Mouse (Mus musculus): ENCODE measurements around the gene Olfr689. TPM values are rescaled to one million over a fixed set of nuclear protein-coding genes. Genes with fewer than 3 reads are reported as not detected.
A peak's percentile ranks its signal among the peaks of the same experiment; 100 is the strongest.
"Not testable (repeated sequence)": the region's sequence is repeated elsewhere in the genome, so short reads cannot be mapped to it uniquely, and the experiment has no call there.

Gene Olfr689
- polyA plus RNA-seq (2015; fragmentation: Nextera tagmentation; extraction: Ambion mirVana) = 0.03 and 0.05 TPM in 2 replicates

DNA sequence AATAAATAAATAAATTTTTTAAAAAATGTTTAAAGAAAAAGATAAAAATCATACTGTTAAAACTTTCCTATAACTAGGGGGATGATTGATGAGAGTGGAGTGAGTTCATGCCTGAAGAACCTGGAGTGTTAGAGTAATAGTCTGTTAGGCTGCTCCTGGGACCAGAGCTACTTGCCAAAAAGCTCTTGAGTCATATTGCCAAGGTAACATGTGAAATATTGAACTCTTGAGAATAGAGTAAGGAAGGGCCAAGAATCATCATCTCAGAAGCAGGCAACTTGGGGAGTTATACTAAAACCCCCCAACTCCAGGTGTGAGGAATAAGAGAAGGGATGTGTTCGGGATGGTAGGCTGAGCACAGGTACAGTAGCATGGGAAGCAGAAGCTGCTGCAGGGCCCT is at the start of gene Olfr689:
Olfr689 (plus strand) TSS at position 301 of the 400 bp plus-strand sequence.
- H3K27ac ChIP-seq (replicated peaks) = no peak within 1 kb of the TSS
- no peaks in the 10 kb centered on the region for H3K27me3 ChIP-seq
- H3K36me3 ChIP-seq = no peaks in the 10 kb centered on the region
- H3K4me1 ChIP-seq (replicated peaks) = no peaks in the 10 kb centered on the region
- H3K4me3 ChIP-seq = no peak within 1 kb of the TSS
- no peak within 1 kb of the TSS for H3K4me2 ChIP-seq
- H3K9ac ChIP-seq = no peak within 1 kb of the TSS
- ATAC-seq (ENCODE audit: low FRiP score, low read depth) = no peak
- 86% methylated on average over 1 of the region's 1 CpGs for WGBS
- no peaks in the 10 kb centered on the region for H3K9me3 ChIP-seq

DNA sequence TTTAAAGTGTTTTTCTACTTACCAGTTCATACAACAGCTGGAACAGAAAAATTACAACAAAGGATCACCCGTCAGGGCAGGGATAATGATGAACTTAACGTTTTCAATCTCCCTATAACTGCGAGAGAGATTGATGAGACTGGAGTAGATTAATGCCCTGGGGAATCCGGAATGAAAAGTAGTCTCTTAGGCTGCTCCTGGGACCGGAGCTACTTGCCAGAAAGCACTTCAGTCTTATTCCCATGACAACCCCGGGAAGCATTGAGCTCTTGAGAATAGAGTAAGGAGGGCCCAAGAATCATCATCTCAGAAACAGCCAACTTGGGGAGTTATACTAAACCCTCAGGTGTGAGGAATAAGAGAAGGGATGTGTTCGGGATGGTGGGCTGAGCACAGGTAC is 38.5 kb upstream of the Olfr689 start:
- WGBS = 62% methylated on average over 7 of the region's 7 CpGs
- H3K4me3 ChIP-seq = no peak overlapping the region

DNA sequence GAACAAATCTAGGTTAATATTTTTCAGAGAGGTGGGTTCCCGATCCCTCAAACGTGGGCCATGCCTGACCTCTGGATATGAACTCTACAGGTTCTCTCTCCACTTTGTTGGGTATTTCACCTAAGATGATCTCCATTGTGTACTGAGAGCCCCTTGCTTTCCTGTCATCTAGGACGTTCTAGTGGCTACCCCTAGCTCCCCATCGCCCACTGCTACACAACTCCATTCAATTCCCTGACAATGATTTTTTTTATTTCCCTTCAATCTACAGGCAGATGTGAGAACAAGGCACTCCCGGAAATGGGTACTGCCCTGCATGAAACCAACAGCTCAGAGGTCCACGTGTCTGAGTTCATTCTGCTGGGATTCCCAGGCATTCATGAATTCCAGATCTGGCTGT is 23.2 kb upstream of the Olfr689 start, which contains the start of gene Olfr688:
Olfr688 (plus strand) TSS at position 301 of the 400 bp plus-strand sequence.
- Histone ChIP-seq H3K4me1 (replicated peaks) (no peaks in the 10 kb centered on the region), H3K4me3 (no peak within 1 kb of the TSS), H3K4me2 (no peak within 1 kb of the TSS), H3K27me3 (no peaks in the 10 kb centered on the region), H3K9me3 (no peaks in the 10 kb centered on the region), H3K9ac (no peak within 1 kb of the TSS), H3K36me3 (no peaks in the 10 kb centered on the region), H3K27ac (replicated peaks) (no peak within 1 kb of the TSS)
- no peak for ATAC-seq (ENCODE audit: low FRiP score, low read depth)
- 81% methylated on average over 6 of the region's 6 CpGs for WGBS

More for the DNA sequence above, 38.5 kb upstream of the Olfr689 start:
- ATAC-seq (ENCODE audit: low FRiP score, low read depth) = peak; percentile 69; the same call in 1 of the 2 replicates
- Histone ChIP-seq H3K36me3 (no peaks in the 10 kb centered on the region), H3K4me2 (no peak overlapping the region), H3K27ac (replicated peaks) (no peak overlapping the region), H3K27me3 (no peaks in the 10 kb centered on the region), H3K9ac (no peak overlapping the region), H3K4me1 (replicated peaks) (no peaks in the 10 kb centered on the region), H3K9me3 (no peaks in the 10 kb centered on the region)

DNA sequence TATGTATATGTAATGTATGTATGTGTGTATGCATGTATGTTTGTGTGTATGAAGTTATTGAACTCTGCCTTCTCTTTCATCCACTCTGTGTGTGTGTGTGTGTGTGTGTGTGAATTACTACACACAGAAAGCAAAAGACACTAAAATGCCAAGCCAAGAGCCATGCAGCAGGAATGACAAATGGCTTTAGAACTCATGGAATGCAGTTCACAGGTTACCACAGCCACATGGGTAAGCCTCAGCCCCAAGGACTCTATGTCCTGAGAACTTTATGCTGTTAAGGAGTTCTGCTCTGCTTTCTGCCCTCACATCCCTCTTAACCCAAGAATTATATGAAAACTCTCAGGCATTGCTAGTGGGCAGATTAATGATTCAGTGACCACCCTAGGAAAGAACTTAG is 20.9 kb upstream of the Olfr689 start:
- no peak for ATAC-seq (ENCODE audit: low FRiP score, low read depth)
- no peaks in the 10 kb centered on the region for H3K4me1 ChIP-seq (replicated peaks)

DNA sequence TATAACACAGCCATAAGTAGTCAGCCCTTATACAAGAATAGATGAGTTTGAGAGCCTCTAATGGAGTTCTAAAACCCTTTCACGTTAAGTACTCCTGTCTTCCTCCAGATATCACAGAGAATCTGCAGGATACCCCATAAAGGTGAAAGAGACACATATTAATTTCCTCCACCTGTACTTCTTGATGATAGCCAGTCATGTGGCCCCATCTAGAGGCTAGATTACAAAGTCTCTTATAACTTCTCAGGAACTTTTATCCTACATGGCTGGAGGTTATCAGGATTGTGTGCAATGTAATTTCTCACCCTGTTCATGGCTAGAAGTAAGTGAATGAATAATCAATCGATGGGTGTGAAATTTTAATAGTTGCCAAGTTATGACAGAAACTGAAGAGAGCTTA is 14.3 kb downstream of the Olfr689 start:
- 81% methylated on average over 2 of the region's 2 CpGs for WGBS
- no peaks in the 10 kb centered on the region for H3K9me3 ChIP-seq

More for the DNA sequence above, 20.9 kb upstream of the Olfr689 start:
- H3K27ac ChIP-seq (replicated peaks) = no peak overlapping the region
- no peaks in the 10 kb centered on the region for H3K9me3 ChIP-seq
- no peak overlapping the region for H3K4me3 ChIP-seq
- no peaks in the 10 kb centered on the region for H3K27me3 ChIP-seq
- no peak overlapping the region for H3K4me2 ChIP-seq
- H3K9ac ChIP-seq = no peak overlapping the region
- H3K36me3 ChIP-seq = no peaks in the 10 kb centered on the region

DNA sequence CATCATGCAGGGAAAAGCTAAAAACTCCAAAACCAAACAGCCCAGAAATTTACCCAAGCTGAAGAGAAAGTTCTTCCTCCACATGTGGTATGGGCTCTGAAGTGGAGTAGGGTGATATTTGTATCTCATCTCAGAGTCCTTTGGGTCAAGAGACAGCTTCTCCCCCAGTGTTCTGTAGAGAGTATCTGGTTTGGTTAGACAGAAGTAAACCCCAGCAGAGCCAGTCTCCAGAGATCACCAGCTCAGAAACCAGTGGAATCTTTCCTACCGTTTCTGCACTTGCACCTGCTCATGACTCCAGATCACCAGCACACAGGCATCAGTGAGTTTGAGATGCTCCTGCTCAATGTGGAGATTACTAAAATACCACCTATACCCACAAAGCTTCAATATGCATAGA is 23.0 kb downstream of the Olfr689 start, which contains the start of gene Olfr690:
Olfr690 (minus strand) TSS at position 101 of the 400 bp plus-strand sequence.
- H3K9me3 ChIP-seq = no peaks in the 10 kb centered on the region
- ATAC-seq (ENCODE audit: low FRiP score, low read depth) = no peak
- no peaks in the 10 kb centered on the region for H3K27me3 ChIP-seq
- no peak within 1 kb of the TSS for H3K4me3 ChIP-seq
- H3K9ac ChIP-seq = no peak within 1 kb of the TSS
- no peaks in the 10 kb centered on the region for H3K4me1 ChIP-seq (replicated peaks)
- WGBS = 83% methylated on average over 1 of the region's 1 CpGs
- H3K36me3 ChIP-seq = no peaks in the 10 kb centered on the region
- H3K4me2 ChIP-seq = no peak within 1 kb of the TSS
- no peak within 1 kb of the TSS for H3K27ac ChIP-seq (replicated peaks)

More for the DNA sequence above, 14.3 kb downstream of the Olfr689 start:
- no peak for ATAC-seq (ENCODE audit: low FRiP score, low read depth)
- no peaks in the 10 kb centered on the region for H3K27me3 ChIP-seq
- no peak overlapping the region for H3K4me3 ChIP-seq
- H3K4me1 ChIP-seq (replicated peaks) = no peaks in the 10 kb centered on the region
- H3K9ac ChIP-seq = no peak overlapping the region
- H3K36me3 ChIP-seq = no peaks in the 10 kb centered on the region
- no peak overlapping the region for H3K27ac ChIP-seq (replicated peaks)
- H3K4me2 ChIP-seq = no peak overlapping the region

DNA sequence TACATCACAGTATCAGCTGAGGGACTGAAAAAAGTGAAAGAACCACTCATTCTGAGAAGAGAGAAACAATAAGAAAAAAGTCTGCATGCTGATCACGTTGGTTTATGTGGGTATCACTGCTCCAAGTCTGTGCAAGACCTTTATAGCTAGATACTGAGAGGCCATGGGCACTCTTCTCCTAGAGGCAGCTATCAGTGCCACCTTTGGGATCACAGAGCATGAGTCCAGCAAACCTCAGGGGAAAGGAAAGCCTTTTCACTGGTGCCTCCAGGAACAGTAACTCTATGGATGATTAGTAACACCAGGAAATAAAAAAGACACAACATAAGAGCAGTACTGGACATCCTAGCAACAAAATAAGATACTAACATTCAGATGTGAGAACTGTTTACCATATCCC is 31.2 kb downstream of the Olfr689 start, which contains the start of gene Olfr691:
Olfr691 (minus strand) TSS at position 101 of the 400 bp plus-strand sequence.
- no peak within 1 kb of the TSS for H3K4me2 ChIP-seq
- no peaks in the 10 kb centered on the region for H3K36me3 ChIP-seq
- no peak within 1 kb of the TSS for H3K9ac ChIP-seq
- H3K9me3 ChIP-seq = no peaks in the 10 kb centered on the region
- no peaks in the 10 kb centered on the region for H3K4me1 ChIP-seq (replicated peaks)
- WGBS = 47% methylated on average over 1 of the region's 1 CpGs
- H3K27ac ChIP-seq (replicated peaks) = no peak within 1 kb of the TSS
- no peak for ATAC-seq (ENCODE audit: low FRiP score, low read depth)
- no peak within 1 kb of the TSS for H3K4me3 ChIP-seq
- H3K27me3 ChIP-seq = no peaks in the 10 kb centered on the region

DNA sequence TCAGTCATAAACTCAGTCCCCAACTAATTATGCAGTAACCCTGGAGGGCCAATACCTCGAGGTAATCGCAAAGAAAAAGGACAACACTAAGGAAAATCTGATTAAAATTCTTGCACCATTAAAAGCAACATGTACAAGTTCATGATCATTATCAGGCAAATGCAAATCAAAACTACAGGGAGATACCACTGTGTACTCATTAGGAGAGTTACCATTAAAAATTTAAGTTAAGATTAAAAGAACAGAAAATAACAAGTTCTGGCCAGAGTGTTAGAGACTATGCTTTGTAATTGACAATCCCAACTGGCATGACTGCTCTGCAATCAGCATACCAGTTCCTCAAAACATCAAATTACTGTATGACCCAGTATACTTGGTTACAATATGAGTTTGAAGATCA is 31.8 kb downstream of the Olfr689 start:
- Histone ChIP-seq H3K36me3 (no peaks in the 10 kb centered on the region), H3K27me3 (no peaks in the 10 kb centered on the region), H3K4me3 (no peak overlapping the region), H3K9ac (no peak overlapping the region), H3K9me3 (no peaks in the 10 kb centered on the region), H3K27ac (replicated peaks) (no peak overlapping the region), H3K4me1 (replicated peaks) (no peaks in the 10 kb centered on the region), H3K4me2 (no peak overlapping the region)
- WGBS = 80% methylated on average over 2 of the region's 2 CpGs
- ATAC-seq (ENCODE audit: low FRiP score, low read depth) = no peak

DNA sequence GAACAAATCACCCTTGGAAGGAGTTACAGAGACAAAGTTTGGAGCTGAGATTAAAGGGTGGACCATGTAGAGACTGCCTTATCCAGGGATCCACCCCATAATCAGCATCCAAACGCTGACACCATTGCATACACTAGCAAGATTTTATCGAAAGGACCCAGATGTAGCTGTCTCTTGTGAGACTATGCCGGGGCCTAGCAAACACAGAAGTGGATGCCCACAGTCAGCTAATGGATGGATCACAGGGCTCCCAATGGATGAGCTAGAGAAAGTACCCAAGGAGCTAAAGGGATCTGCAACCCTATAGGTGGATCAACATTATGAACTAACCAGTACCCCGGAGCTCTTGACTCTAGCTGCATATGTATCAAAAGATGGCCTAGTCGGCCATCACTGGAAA is 45.1 kb downstream of the Olfr689 start:
- not testable (repeated sequence) for H3K27ac ChIP-seq (replicated peaks); H3K4me2 ChIP-seq; H3K9ac ChIP-seq; H3K4me3 ChIP-seq; H3K4me1 ChIP-seq (replicated peaks); H3K9me3 ChIP-seq; H3K36me3 ChIP-seq; H3K27me3 ChIP-seq
- ATAC-seq (ENCODE audit: low FRiP score, low read depth) = peak; percentile 69
- no CpG with 5 or more reads among the region's 5 CpGs for WGBS

DNA sequence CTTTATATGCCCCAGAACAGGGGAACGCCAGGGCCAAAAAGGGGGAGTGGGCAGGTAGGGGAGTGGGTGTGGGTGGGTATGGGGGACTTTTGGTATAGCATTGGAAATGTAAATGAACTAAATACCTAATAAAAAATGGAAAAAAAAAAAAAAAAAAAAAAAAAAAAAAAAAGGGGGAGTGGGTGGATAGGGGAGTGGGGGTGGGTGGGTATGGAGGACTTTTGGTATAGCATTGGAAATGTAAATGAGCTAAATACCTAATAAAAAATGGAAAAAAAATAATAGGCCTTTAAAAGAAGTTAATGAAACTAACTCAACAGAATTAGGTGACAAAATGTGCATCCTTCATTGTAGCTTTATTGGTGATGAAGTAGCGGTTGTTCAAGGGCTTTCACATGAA is 45.5 kb downstream of the Olfr689 start:
- not testable (repeated sequence) for H3K4me1 ChIP-seq (replicated peaks); H3K36me3 ChIP-seq; H3K4me2 ChIP-seq; H3K27me3 ChIP-seq; H3K9ac ChIP-seq; H3K4me3 ChIP-seq; H3K9me3 ChIP-seq; H3K27ac ChIP-seq (replicated peaks)
- 97% methylated on average over 1 of the region's 2 CpGs for WGBS
- peak; percentile 92 for ATAC-seq (ENCODE audit: low FRiP score, low read depth)

DNA sequence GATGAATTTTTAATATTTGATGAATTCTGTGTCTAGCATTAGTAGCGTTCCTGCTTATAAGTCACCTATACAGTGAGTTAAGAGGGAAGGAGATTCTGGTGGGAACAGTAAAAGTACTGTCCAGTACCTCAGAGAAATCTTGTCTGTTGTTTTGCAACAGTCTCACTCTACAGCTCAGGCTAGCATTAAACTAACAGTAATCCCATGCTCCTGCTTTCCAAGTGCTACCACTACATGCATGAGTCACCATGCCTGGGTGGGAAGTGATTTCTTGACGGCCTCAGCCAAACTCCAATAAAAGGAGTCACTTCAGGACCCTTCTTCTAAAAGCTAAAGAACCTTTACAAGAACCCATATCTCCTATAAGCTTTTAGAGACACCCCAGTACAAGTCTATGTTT is 50.7 kb downstream of the Olfr689 start:
- H3K9ac ChIP-seq = no peak overlapping the region
- H3K27ac ChIP-seq (replicated peaks) = no peak overlapping the region
- no peak overlapping the region for H3K4me3 ChIP-seq
- no peak for ATAC-seq (ENCODE audit: low FRiP score, low read depth)
- WGBS = 86% methylated on average over 2 of the region's 2 CpGs
- no peaks in the 10 kb centered on the region for H3K27me3 ChIP-seq
- no peak overlapping the region for H3K4me2 ChIP-seq
- H3K4me1 ChIP-seq (replicated peaks) = no peaks in the 10 kb centered on the region
- no peaks in the 10 kb centered on the region for H3K9me3 ChIP-seq
- no peaks in the 10 kb centered on the region for H3K36me3 ChIP-seq

DNA sequence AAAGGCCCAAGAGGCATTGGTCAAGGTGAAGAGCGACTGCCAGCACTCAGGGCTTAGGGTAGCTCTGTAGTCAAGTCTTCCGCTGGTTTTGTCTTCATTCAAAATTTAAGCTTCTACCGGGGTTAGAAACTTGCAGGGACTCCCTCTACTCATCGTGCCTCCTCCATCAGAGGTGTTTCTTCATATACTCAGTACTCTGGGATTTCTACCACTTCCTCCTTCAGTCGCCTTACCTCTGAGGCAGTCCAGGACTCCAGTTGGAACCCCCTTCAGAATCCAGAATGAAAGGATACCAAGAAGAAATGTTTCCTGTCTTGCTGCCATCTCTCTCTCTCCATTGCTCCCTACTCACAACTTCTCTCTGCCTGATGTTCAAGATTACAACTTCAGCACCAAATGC is 56.3 kb downstream of the Olfr689 start:
- 90% methylated on average over 5 of the region's 5 CpGs for WGBS
- Histone ChIP-seq H3K4me3 (no peak overlapping the region), H3K4me1 (replicated peaks) (no peaks in the 10 kb centered on the region), H3K27ac (replicated peaks) (no peak overlapping the region), H3K36me3 (peaks cover 10% of the 10 kb centered on the region; the same call in 1 of the 2 replicates), H3K27me3 (no peaks in the 10 kb centered on the region), H3K4me2 (no peak overlapping the region), H3K9me3 (no peaks in the 10 kb centered on the region), H3K9ac (no peak overlapping the region)
- ATAC-seq (ENCODE audit: low FRiP score, low read depth) = no peak

DNA sequence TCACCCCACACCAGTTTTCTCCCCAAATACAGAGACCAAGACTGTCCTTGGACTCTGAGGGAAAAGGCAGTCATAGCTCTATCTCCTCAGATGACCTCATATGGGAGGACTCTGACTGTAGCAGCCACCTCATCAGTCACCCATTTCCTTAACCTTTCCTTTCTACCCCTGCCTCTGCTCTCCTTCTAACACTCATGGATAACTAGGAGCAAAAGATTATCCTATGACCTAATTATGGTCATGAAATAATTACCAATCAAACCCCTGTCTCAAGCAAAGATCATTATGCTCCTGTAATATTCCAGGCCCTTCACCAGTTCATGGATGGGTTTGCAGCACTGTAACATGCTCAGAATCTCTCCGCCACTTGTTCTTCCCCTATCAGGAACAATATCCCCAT is 57.0 kb downstream of the Olfr689 start, which contains the start of gene Olfr692:
Olfr692 (plus strand) TSS at position 301 of the 400 bp plus-strand sequence.
- peaks cover 14% of the 10 kb centered on the region; the same call in 1 of the 2 replicates for H3K36me3 ChIP-seq
- H3K27ac ChIP-seq (replicated peaks) = no peak within 1 kb of the TSS
- H3K4me2 ChIP-seq = no peak within 1 kb of the TSS
- H3K27me3 ChIP-seq = no peaks in the 10 kb centered on the region
- 98% methylated on average over 1 of the region's 1 CpGs for WGBS
- no peaks in the 10 kb centered on the region for H3K4me1 ChIP-seq (replicated peaks)
- H3K4me3 ChIP-seq = no peak within 1 kb of the TSS
- H3K9ac ChIP-seq = no peak within 1 kb of the TSS
- ATAC-seq (ENCODE audit: low FRiP score, low read depth) = no peak
- no peaks in the 10 kb centered on the region for H3K9me3 ChIP-seq

All from hindbrain, embryonic 15.5 days (tissue).